Mouse (Mus musculus): ENCODE measurements around the gene Tmem206. TPM values are rescaled to one million over a fixed set of nuclear protein-coding genes. Genes with fewer than 3 reads are reported as not detected.
A peak's percentile ranks its signal among the peaks of the same experiment; 100 is the strongest.

Tmem206 gene
- polyA plus RNA-seq, 1 experiment from 2014 or later: 54.0 TPM

GRCm38 (mm10) chr1:191304216-191304615 lies 21.5 kb upstream of the Tmem206 start:
- peaks cover 7% of the 10 kb centered on the region for H3K36me3 ChIP-seq (ENCODE audit: control insufficient read depth, insufficient read depth)
- ATAC-seq: no peak
- no peak overlapping the region for H3K4me2 ChIP-seq (ENCODE audit: low read length)
- H3K9ac ChIP-seq (replicated peaks; ENCODE audit: low read depth, low read length): no peak overlapping the region
- no peak overlapping the region for H3K27ac ChIP-seq (ENCODE audit: low read length)
- H3K4me1 ChIP-seq (replicated peaks; ENCODE audit: control insufficient read depth, insufficient read depth, low read length): no peaks in the 10 kb centered on the region
- no peak overlapping the region for H3K4me3 ChIP-seq (replicated peaks; ENCODE audit: low read length)
- H3K9me3 ChIP-seq (ENCODE audit: control insufficient read depth, low read length): no peaks in the 10 kb centered on the region
- no peaks in the 10 kb centered on the region for H3K27me3 ChIP-seq (replicated peaks; ENCODE audit: control insufficient read depth, insufficient read depth, low read length)
- WGBS: 81% methylated on average over 6 of the region's 6 CpGs

- peaks cover 7% of the 10 kb centered on the region for H3K36me3 ChIP-seq (ENCODE audit: control insufficient read depth, insufficient read depth)
- H3K27ac ChIP-seq (ENCODE audit: low read length): no peak overlapping the region
- no peak overlapping the region for H3K9ac ChIP-seq (replicated peaks; ENCODE audit: low read depth, low read length)
- no peak for ATAC-seq
- no peaks in the 10 kb centered on the region for H3K9me3 ChIP-seq (ENCODE audit: control insufficient read depth, low read length)
- H3K4me3 ChIP-seq (replicated peaks; ENCODE audit: low read length): no peak overlapping the region
- WGBS: 65% methylated on average over 7 of the region's 7 CpGs
- H3K4me2 ChIP-seq (ENCODE audit: low read length): no peak overlapping the region
- no peaks in the 10 kb centered on the region for H3K4me1 ChIP-seq (replicated peaks; ENCODE audit: control insufficient read depth, insufficient read depth, low read length)
- no peaks in the 10 kb centered on the region for H3K27me3 ChIP-seq (replicated peaks; ENCODE audit: control insufficient read depth, insufficient read depth, low read length)
Measured at GRCm38 (mm10) chr1:191305610-191306009, 20.1 kb upstream of the Tmem206 start.

DNA sequence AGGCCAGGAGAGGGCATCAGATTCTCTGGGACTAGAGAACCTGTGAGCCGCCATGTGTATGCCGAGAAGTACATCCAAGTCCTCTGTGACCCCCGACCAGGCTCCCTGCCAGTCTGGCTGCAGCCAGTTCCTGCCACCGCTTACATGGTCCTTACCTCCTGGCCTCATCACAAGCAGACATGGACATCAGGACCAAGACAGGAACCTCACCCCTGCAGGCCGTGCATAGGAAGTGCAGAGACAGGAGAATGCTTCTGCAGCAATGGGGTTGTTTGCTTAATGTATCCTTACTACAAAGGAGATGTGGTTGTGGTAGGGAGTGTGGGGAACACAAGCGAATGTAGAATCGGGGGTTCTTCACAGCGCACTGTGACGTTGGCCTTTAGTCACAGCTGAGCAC lies 19.4 kb upstream of the Tmem206 start:
- Histone ChIP-seq H3K9ac (replicated peaks; ENCODE audit: low read depth, low read length) (no peak overlapping the region), H3K4me3 (replicated peaks; ENCODE audit: low read length) (no peak overlapping the region), H3K27me3 (replicated peaks; ENCODE audit: control insufficient read depth, insufficient read depth, low read length) (no peaks in the 10 kb centered on the region), H3K36me3 (ENCODE audit: control insufficient read depth, insufficient read depth) (peaks cover 7% of the 10 kb centered on the region), H3K4me1 (replicated peaks; ENCODE audit: control insufficient read depth, insufficient read depth, low read length) (no peaks in the 10 kb centered on the region), H3K4me2 (ENCODE audit: low read length) (no peak overlapping the region), H3K27ac (ENCODE audit: low read length) (no peak overlapping the region), H3K9me3 (ENCODE audit: control insufficient read depth, low read length) (no peaks in the 10 kb centered on the region)
- WGBS: 88% methylated on average over 9 of the region's 9 CpGs
- ATAC-seq: no peak

DNA sequence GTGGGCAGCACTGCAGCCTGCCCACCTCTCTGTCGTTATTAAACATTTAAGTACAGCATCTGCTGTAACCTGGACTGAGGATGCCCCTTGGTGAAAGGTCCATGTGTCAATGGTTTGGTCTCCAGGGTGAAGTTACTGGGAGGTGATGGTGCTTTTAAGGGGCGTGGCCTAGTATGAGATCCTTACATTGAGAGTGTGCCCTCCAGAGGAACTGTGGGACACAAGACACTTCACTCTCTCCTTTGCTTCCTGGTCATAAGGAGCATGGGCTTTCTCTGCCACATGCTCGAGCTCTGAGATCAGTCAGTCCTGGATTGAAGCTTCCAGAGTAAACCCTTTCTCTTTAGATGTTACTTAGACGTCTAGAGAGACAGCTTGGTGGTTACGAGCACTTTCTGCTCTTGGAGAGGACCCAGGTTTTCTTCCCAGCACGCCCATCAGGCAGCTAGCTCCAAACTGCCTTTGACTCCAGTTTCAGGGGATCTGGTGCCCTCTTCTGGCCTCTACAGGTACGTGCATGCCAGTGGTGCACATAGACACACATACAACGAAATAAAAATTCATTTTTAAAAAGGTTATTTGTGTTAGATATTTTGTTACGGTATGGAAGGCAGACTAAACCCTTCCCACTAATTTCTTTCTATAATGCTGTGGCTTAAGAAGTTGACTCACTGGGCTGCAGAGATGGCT lies 17.8 kb upstream of the Tmem206 start:
- Histone ChIP-seq H3K9me3 (ENCODE audit: control insufficient read depth, low read length) (no peaks in the 10 kb centered on the region), H3K27ac (ENCODE audit: low read length) (no peak overlapping the region), H3K4me3 (replicated peaks; ENCODE audit: low read length) (no peak overlapping the region), H3K27me3 (replicated peaks; ENCODE audit: control insufficient read depth, insufficient read depth, low read length) (no peaks in the 10 kb centered on the region), H3K4me1 (replicated peaks; ENCODE audit: control insufficient read depth, insufficient read depth, low read length) (peaks cover 4% of the 10 kb centered on the region; the same call in 1 of the 2 replicates), H3K9ac (replicated peaks; ENCODE audit: low read depth, low read length) (no peak overlapping the region), H3K4me2 (ENCODE audit: low read length) (no peak overlapping the region), H3K36me3 (ENCODE audit: control insufficient read depth, insufficient read depth) (peaks cover 7% of the 10 kb centered on the region)
- ATAC-seq: no peak
- 78% methylated on average over 9 of the region's 9 CpGs for WGBS

GRCm38 (mm10) chr1:191311296-191311898 lies 14.3 kb upstream of the Tmem206 start:
- H3K27ac ChIP-seq (ENCODE audit: low read length): no peak overlapping the region
- H3K27me3 ChIP-seq (replicated peaks; ENCODE audit: control insufficient read depth, insufficient read depth, low read length): no peaks in the 10 kb centered on the region
- no peak overlapping the region for H3K4me2 ChIP-seq (ENCODE audit: low read length)
- 58% methylated on average over 4 of the region's 4 CpGs for WGBS
- peaks cover 4% of the 10 kb centered on the region; the same call in 1 of the 2 replicates for H3K4me1 ChIP-seq (replicated peaks; ENCODE audit: control insufficient read depth, insufficient read depth, low read length)
- H3K9ac ChIP-seq (replicated peaks; ENCODE audit: low read depth, low read length): no peak overlapping the region
- no peak for ATAC-seq
- no peak overlapping the region for H3K4me3 ChIP-seq (replicated peaks; ENCODE audit: low read length)
- no peaks in the 10 kb centered on the region for H3K9me3 ChIP-seq (ENCODE audit: control insufficient read depth, low read length)
- H3K36me3 ChIP-seq (ENCODE audit: control insufficient read depth, insufficient read depth): peaks cover 7% of the 10 kb centered on the region

GRCm38 (mm10) chr1:191312513-191312941 lies 13.2 kb upstream of the Tmem206 start:
- peak overlapping the region; percentile 49 for H3K4me3 ChIP-seq (replicated peaks; ENCODE audit: low read length)
- peak overlapping the region; percentile 47 for H3K4me2 ChIP-seq (ENCODE audit: low read length)
- WGBS: under 1% methylated on average over 14 of the region's 14 CpGs
- peaks cover 8% of the 10 kb centered on the region; the same call in 1 of the 2 replicates for H3K4me1 ChIP-seq (replicated peaks; ENCODE audit: control insufficient read depth, insufficient read depth, low read length)
- H3K9me3 ChIP-seq (ENCODE audit: control insufficient read depth, low read length): no peaks in the 10 kb centered on the region
- no peaks in the 10 kb centered on the region for H3K27me3 ChIP-seq (replicated peaks; ENCODE audit: control insufficient read depth, insufficient read depth, low read length)
- peaks cover 6% of the 10 kb centered on the region for H3K36me3 ChIP-seq (ENCODE audit: control insufficient read depth, insufficient read depth)
- ATAC-seq: peak; percentile 85
- no peak overlapping the region for H3K27ac ChIP-seq (ENCODE audit: low read length)
- H3K9ac ChIP-seq (replicated peaks; ENCODE audit: low read depth, low read length): peak overlapping the region; percentile 52

DNA sequence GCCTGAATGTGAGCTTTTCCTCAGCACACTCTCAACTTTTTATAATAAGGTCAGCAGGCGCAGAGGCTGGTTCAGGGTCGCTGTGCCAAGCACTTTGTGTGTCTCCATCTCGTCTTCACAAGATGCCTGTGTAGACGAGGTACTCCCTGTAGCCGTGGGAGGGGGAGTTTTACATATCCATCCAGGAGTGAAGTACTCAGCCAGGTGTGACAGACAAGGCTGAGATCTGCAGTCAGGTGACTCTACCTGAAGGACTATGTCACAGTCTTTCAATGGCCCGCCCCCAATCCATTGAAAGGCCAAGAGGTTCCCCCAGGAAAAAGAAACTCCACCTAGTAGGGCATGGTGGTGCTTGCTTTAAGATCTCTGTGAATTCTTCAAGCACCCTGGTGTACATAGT lies 12.6 kb upstream of the Tmem206 start:
- H3K4me3 ChIP-seq (replicated peaks; ENCODE audit: low read length): no peak overlapping the region
- no peaks in the 10 kb centered on the region; the same call in 1 of the 2 replicates for H3K36me3 ChIP-seq (ENCODE audit: control insufficient read depth, insufficient read depth)
- H3K4me2 ChIP-seq (ENCODE audit: low read length): peak overlapping the region; percentile 47; the same call in 1 of the 2 replicates
- no peaks in the 10 kb centered on the region for H3K9me3 ChIP-seq (ENCODE audit: control insufficient read depth, low read length)
- H3K27me3 ChIP-seq (replicated peaks; ENCODE audit: control insufficient read depth, insufficient read depth, low read length): no peaks in the 10 kb centered on the region
- no peak for ATAC-seq
- no peak overlapping the region for H3K9ac ChIP-seq (replicated peaks; ENCODE audit: low read depth, low read length)
- no peak overlapping the region for H3K27ac ChIP-seq (ENCODE audit: low read length)
- H3K4me1 ChIP-seq (replicated peaks; ENCODE audit: control insufficient read depth, insufficient read depth, low read length): peaks cover 10% of the 10 kb centered on the region
- WGBS: 73% methylated on average over 6 of the region's 6 CpGs

DNA sequence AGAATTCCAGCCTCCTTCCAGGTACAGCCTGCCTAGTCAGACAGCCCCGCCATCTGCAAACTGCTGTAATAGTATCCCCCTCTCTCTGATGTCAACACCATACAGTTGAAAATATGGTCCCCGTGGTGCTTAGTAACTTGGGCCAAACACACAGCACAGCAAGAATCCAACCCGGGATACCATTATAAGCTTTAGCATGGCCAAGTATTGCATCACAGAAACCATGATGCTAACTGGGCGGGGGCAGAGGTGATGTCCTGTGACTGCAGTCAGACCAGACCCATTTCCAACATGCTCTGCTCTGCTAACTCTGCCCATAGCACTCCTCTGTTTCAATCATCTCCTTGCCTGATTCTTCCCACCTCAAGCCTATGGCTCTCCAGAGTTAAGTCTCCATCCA lies 11.8 kb upstream of the Tmem206 start:
- H3K9ac ChIP-seq (replicated peaks; ENCODE audit: low read depth, low read length): no peak overlapping the region
- H3K4me1 ChIP-seq (replicated peaks; ENCODE audit: control insufficient read depth, insufficient read depth, low read length): peaks cover 10% of the 10 kb centered on the region
- H3K4me2 ChIP-seq (ENCODE audit: low read length): no peak overlapping the region
- ATAC-seq: no peak
- no peak overlapping the region for H3K27ac ChIP-seq (ENCODE audit: low read length)
- no peak overlapping the region for H3K4me3 ChIP-seq (replicated peaks; ENCODE audit: low read length)
- no peaks in the 10 kb centered on the region for H3K27me3 ChIP-seq (replicated peaks; ENCODE audit: control insufficient read depth, insufficient read depth, low read length)
- H3K9me3 ChIP-seq (ENCODE audit: control insufficient read depth, low read length): no peaks in the 10 kb centered on the region
- WGBS: 83% methylated on average over 4 of the region's 4 CpGs
- H3K36me3 ChIP-seq (ENCODE audit: control insufficient read depth, insufficient read depth): no peaks in the 10 kb centered on the region

- Histone ChIP-seq H3K9ac (replicated peaks; ENCODE audit: low read depth, low read length) (no peak overlapping the region), H3K4me2 (ENCODE audit: low read length) (peak overlapping the region; percentile 84), H3K27me3 (replicated peaks; ENCODE audit: control insufficient read depth, insufficient read depth, low read length) (no peaks in the 10 kb centered on the region), H3K4me1 (replicated peaks; ENCODE audit: control insufficient read depth, insufficient read depth, low read length) (peaks cover 10% of the 10 kb centered on the region), H3K27ac (ENCODE audit: low read length) (no peak overlapping the region), H3K36me3 (ENCODE audit: control insufficient read depth, insufficient read depth) (no peaks in the 10 kb centered on the region), H3K9me3 (ENCODE audit: control insufficient read depth, low read length) (no peaks in the 10 kb centered on the region), H3K4me3 (replicated peaks; ENCODE audit: low read length) (peak overlapping the region; percentile 74; the same call in 1 of the 2 replicates)
- WGBS: 88% methylated on average over 8 of the region's 8 CpGs
- ATAC-seq: no peak
Measured at GRCm38 (mm10) chr1:191316818-191317217, 8.9 kb upstream of the Tmem206 start.

Measured in forebrain, embryonic 16.5 days (tissue).